Mouse (Mus musculus) testis, adult 2 months (tissue): ENCODE results near the gene Cdc73. TPM values are rescaled to one million over a fixed set of nuclear protein-coding genes. Genes with fewer than 3 reads are reported as not detected.

Experiments
- H3K27ac ChIP-seq: fragments of 200-500 bp; 2 replicates; pipeline ENCODE4 v1.5.1; 2012; ENCODE audit warnings: low read depth, low read length; ENCODE audit not compliant: control insufficient read depth, insufficient read depth
- H3K27me3 ChIP-seq: fragments of 200-500 bp; 2 replicates; pipeline ENCODE4 v1.6.1; 2012; ENCODE audit warnings: mild to moderate bottlenecking, low read length, moderate library complexity; ENCODE audit not compliant: control insufficient read depth, insufficient read depth
- H3K36me3 ChIP-seq: fragments of 200-500 bp; 2 replicates; pipeline ENCODE4 v1.6.1; 2012; ENCODE audit warnings: mild to moderate bottlenecking, low read length; ENCODE audit not compliant: control insufficient read depth, insufficient read depth
- H3K4me1 ChIP-seq: fragments of 200-500 bp; 2 replicates; pipeline ENCODE4 v1.6.1; 2012; ENCODE audit warnings: low read length; ENCODE audit not compliant: control insufficient read depth, insufficient read depth
- H3K4me3 ChIP-seq: fragments of 200-500 bp; 2 replicates; pipeline ENCODE4 v1.5.1; 2012; ENCODE audit warnings: low read depth, mild to moderate bottlenecking, low read length, moderate library complexity, mixed read lengths; ENCODE audit not compliant: control insufficient read depth
- CTCF ChIP-seq: fragments of 200-500 bp; IDR thresholded peaks from 2 replicates; pipeline ENCODE4 v1.5.1; 2012; ENCODE audit warnings: low read depth, mild to moderate bottlenecking, inconsistent platforms, low read length, moderate library complexity; ENCODE audit not compliant: control insufficient read depth, insufficient read depth, insufficient replicate concordance
- POLR2A ChIP-seq: fragments of 200-500 bp; IDR thresholded peaks from 2 replicates; pipeline ENCODE4 v1.6.1; 2012; ENCODE audit warnings: low read depth, mild to moderate bottlenecking, inconsistent platforms, low read length, moderate library complexity; ENCODE audit not compliant: control insufficient read depth
- polyA plus RNA-seq: library from polyadenylated mRNA; depleted of rRNA; stranded (reverse); fragments of >200 nt; gene quantifications from 2 replicates; pipeline ENCODE4 v1.2.3, GENCODE M21; 2012

The Cdc73 gene
- polyA plus RNA-seq, 1 experiment, result 11.8 TPM

GRCm38 (mm10) chr1:143640650-143641407 lies 61.9 kb downstream of the Cdc73 start, which contains the start of gene B3galt2:
B3galt2 (plus strand) TSS chr1:143640664.
- Histone ChIP-seq H3K27me3 (no peaks in the 10 kb centered on the region), H3K27ac (no peak within 1 kb of the TSS), H3K4me3 (no peak within 1 kb of the TSS), H3K4me1 (no peaks in the 10 kb centered on the region), H3K36me3 (no peaks in the 10 kb centered on the region)
- TF ChIP-seq CTCF (no peak), POLR2A (no peak)

GRCm38 (mm10) chr1:143632854-143633587 lies 69.7 kb downstream of the Cdc73 start:
- no peak overlapping the region for H3K4me3 ChIP-seq
- H3K36me3 ChIP-seq, result no peaks in the 10 kb centered on the region
- H3K27ac ChIP-seq, result no peak overlapping the region
- H3K4me1 ChIP-seq, result no peaks in the 10 kb centered on the region
- TF ChIP-seq POLR2A (no peak), CTCF (no peak)
- no peaks in the 10 kb centered on the region for H3K27me3 ChIP-seq

- Histone ChIP-seq H3K27me3 (no peaks in the 10 kb centered on the region), H3K4me3 (no peak overlapping the region), H3K27ac (no peak overlapping the region), H3K4me1 (no peaks in the 10 kb centered on the region), H3K36me3 (no peaks in the 10 kb centered on the region)
- no peak for TF ChIP-seq CTCF
These were observed 70.3 kb downstream of the Cdc73 start for GRCm38 (mm10) chr1:143632361-143632760.

GRCm38 (mm10) chr1:143631337-143631736 lies 71.4 kb downstream of the Cdc73 start:
- Histone ChIP-seq H3K4me3 (no peak overlapping the region), H3K4me1 (no peaks in the 10 kb centered on the region), H3K27me3 (no peaks in the 10 kb centered on the region), H3K27ac (no peak overlapping the region), H3K36me3 (no peaks in the 10 kb centered on the region; the same call in 1 of the 2 replicates)
- TF ChIP-seq CTCF (no peak), POLR2A (no peak)

GRCm38 (mm10) chr1:143622634-143623033 lies 80.1 kb downstream of the Cdc73 start:
- Histone ChIP-seq H3K27me3 (no peaks in the 10 kb centered on the region), H3K27ac (no peak overlapping the region), H3K4me1 (no peaks in the 10 kb centered on the region), H3K36me3 (no peaks in the 10 kb centered on the region; the same call in 1 of the 2 replicates), H3K4me3 (no peak overlapping the region)
- no peak for TF ChIP-seq CTCF
- TF ChIP-seq POLR2A, result no peak

- Histone ChIP-seq H3K27me3 (no peaks in the 10 kb centered on the region), H3K4me3 (no peak overlapping the region), H3K4me1 (no peaks in the 10 kb centered on the region), H3K36me3 (no peaks in the 10 kb centered on the region; the same call in none of the 2 replicates), H3K27ac (no peak overlapping the region)
- TF ChIP-seq POLR2A (no peak), CTCF (no peak)
These were observed 80.8 kb downstream of the Cdc73 start for GRCm38 (mm10) chr1:143621930-143622329.

GRCm38 (mm10) chr1:143619760-143620159 lies 82.9 kb downstream of the Cdc73 start:
- Histone ChIP-seq H3K4me1 (no peaks in the 10 kb centered on the region), H3K27me3 (no peaks in the 10 kb centered on the region), H3K27ac (no peak overlapping the region), H3K4me3 (no peak overlapping the region), H3K36me3 (no peaks in the 10 kb centered on the region; the same call in 1 of the 2 replicates)
- TF ChIP-seq CTCF (no peak), POLR2A (no peak)
